Comparison of ENCODE assay signal across 14 mouse cellular contexts in genomic region chr2:90823781-90824180, GRCm38 (mm10). TPM values are rescaled to one million over a fixed set of nuclear protein-coding genes. Genes with fewer than 3 reads are reported as not detected.
A peak's percentile ranks its signal among the peaks of the same experiment; 100 is the strongest.
DNase-seq lines count a peak whose midpoint lies in the region; ATAC-seq and TF ChIP-seq lines count a peak whose summit lies in the region.
"Had no signal": no experiment of that assay in that cellular context is flagged by ENCODE, and none has a peak within 500 bp of the region (broad histone marks: within the 10 kb centered on the region; RNA-seq: fewer than 3 reads in every experiment).

No protein-coding gene starts in this region.

- DNase-seq in hindbrain, postnatal 0 days (ENCODE audit: low spot score): peak; percentile 74
- DNase-seq in hindbrain, embryonic 11.5 days (ENCODE audit: low spot score): no peak
- peak; percentile 69 for DNase-seq in brain, embryonic 14.5 days (ENCODE audit: low read depth)
- peak; percentile 98 for DNase-seq in cerebellum, adult 9-10 months
- DNase-seq in layer of hippocampus, adult 9-10 months (ENCODE audit: low spot score): peak; percentile 47
- no peak for DNase-seq in yolk sac, embryonic 10.5 days (ENCODE audit: low spot score)
- no peak for DNase-seq in adrenal gland, postnatal 14 days
- DNase-seq in urinary bladder, postnatal 10 days (ENCODE audit: low spot score): no peak
- DNase-seq: embryo, embryonic 11 days; lung, postnatal 10 days had no signal

- no peak for TF ChIP-seq CTCF in hindbrain, postnatal 0 days (IDR thresholded peaks at IDR 0.05; ENCODE audit: low read depth)
- no peak for TF ChIP-seq CTCF in brain, embryonic 14.5 days (IDR thresholded peaks at IDR 0.05; ENCODE audit: borderline replicate concordance, extremely low read depth, insufficient read depth, insufficient read length)

- H3K27ac ChIP-seq in hindbrain, postnatal 0 days: no peak overlapping the region
- no peak overlapping the region for H3K27ac ChIP-seq in hindbrain, embryonic 11.5 days (ENCODE audit: low read depth, low read length)
- H3K27ac ChIP-seq: heart, embryonic 15.5 days had no signal

- TF ChIP-seq POLR2A in brain, embryonic 14.5 days (IDR thresholded peaks at IDR 0.05; ENCODE audit: borderline replicate concordance, extremely low read depth, insufficient read depth, insufficient read length, poor library complexity, severe bottlenecking): no peak

- no peak overlapping the region for H3K4me3 ChIP-seq in hindbrain, postnatal 0 days (ENCODE audit: low read length)
- H3K4me3 ChIP-seq in hindbrain, embryonic 11.5 days (ENCODE audit: low read depth, low read length): no peak overlapping the region
- H3K4me3 ChIP-seq: heart, embryonic 15.5 days had no signal

- no peaks in the 10 kb centered on the region for H3K36me3 ChIP-seq in hindbrain, postnatal 0 days (ENCODE audit: insufficient read depth, low read length)
- no peaks in the 10 kb centered on the region for H3K36me3 ChIP-seq in hindbrain, embryonic 11.5 days (ENCODE audit: control insufficient read depth, insufficient read depth, low read length)
- H3K36me3 ChIP-seq: heart, embryonic 15.5 days had no signal

- H3K4me1 ChIP-seq in hindbrain, postnatal 0 days (ENCODE audit: insufficient read depth, low read length): no peaks in the 10 kb centered on the region
- no peaks in the 10 kb centered on the region for H3K4me1 ChIP-seq in hindbrain, embryonic 11.5 days (replicated peaks; ENCODE audit: control insufficient read depth, insufficient read depth, low read length)
- H3K4me1 ChIP-seq: heart, embryonic 15.5 days had no signal

- ATAC-seq in hindbrain, postnatal 0 days: peak; percentile 92
- no peak for ATAC-seq in hindbrain, embryonic 11.5 days (ENCODE audit: low FRiP score)
- ATAC-seq: intestine, embryonic 16.5 days had no signal

- H3K4me2 ChIP-seq in hindbrain, postnatal 0 days (ENCODE audit: low read depth, low read length): no peak overlapping the region
- H3K4me2 ChIP-seq in hindbrain, embryonic 11.5 days (replicated peaks; ENCODE audit: low read depth, low read length): no peak overlapping the region
- H3K4me2 ChIP-seq: heart, embryonic 15.5 days; midbrain, embryonic 11.5 days had no signal

- 62% methylated on average over 6 of the region's 6 CpGs for WGBS in hindbrain, postnatal 0 days
- WGBS in hindbrain, embryonic 11.5 days: 84% methylated on average over 6 of the region's 6 CpGs

- no peaks in the 10 kb centered on the region for H3K9me3 ChIP-seq in hindbrain, postnatal 0 days (ENCODE audit: low read length)
- H3K9me3 ChIP-seq in hindbrain, embryonic 11.5 days (ENCODE audit: control insufficient read depth, low read length): no peaks in the 10 kb centered on the region
- H3K9me3 ChIP-seq: heart, embryonic 15.5 days had no signal

- no peaks in the 10 kb centered on the region for H3K27me3 ChIP-seq in hindbrain, postnatal 0 days (ENCODE audit: insufficient read depth, low read length)
- H3K27me3 ChIP-seq in hindbrain, embryonic 11.5 days (ENCODE audit: control insufficient read depth, insufficient read depth, low read length): no peaks in the 10 kb centered on the region
- H3K27me3 ChIP-seq: heart, embryonic 15.5 days had no signal

- H3K9ac ChIP-seq in hindbrain, postnatal 0 days (replicated peaks; ENCODE audit: low read length): no peak overlapping the region
- H3K9ac ChIP-seq in hindbrain, embryonic 11.5 days (ENCODE audit: low read depth, low read length): no peak overlapping the region
- H3K9ac ChIP-seq: heart, embryonic 15.5 days had no signal

RNA-seq across cellular contexts. Expression of gene Mtch2, which starts 23.2 kb away (rescaled TPM):
- 111 and 126 TPM in 2 replicates for total RNA-seq in hindbrain, postnatal 0 days (2014; rRNA removed)
- 202 and 214 TPM in 2 replicates for polyA plus RNA-seq in hindbrain, postnatal 0 days (2015; fragmentation: Nextera tagmentation; extraction: Ambion mirVana)
- 284 TPM in 2 replicates for polyA plus RNA-seq in hindbrain, embryonic 11.5 days (2014; fragmentation: Nextera tagmentation; extraction: Ambion mirVana)
- polyA plus RNA-seq in brain, embryonic 14.5 days (2012; rRNA removed): 145 and 167 TPM in 2 replicates
- total RNA-seq in adrenal gland, postnatal 14 days (2021): 416 and 423 TPM in 2 replicates

RNA-seq across cellular contexts. Expression of gene Agbl2, which starts 41.3 kb away (rescaled TPM):
- total RNA-seq in hindbrain, postnatal 0 days (2014; rRNA removed): 0.26 and 0.72 TPM in 2 replicates
- 0.51 and 1.3 TPM in 2 replicates for polyA plus RNA-seq in hindbrain, postnatal 0 days (2015; fragmentation: Nextera tagmentation; extraction: Ambion mirVana)
- 1.3 and 1.8 TPM in 2 replicates for polyA plus RNA-seq in hindbrain, embryonic 11.5 days (2014; fragmentation: Nextera tagmentation; extraction: Ambion mirVana)
- polyA plus RNA-seq in brain, embryonic 14.5 days (2012; rRNA removed): 0.72 and 1.4 TPM in 2 replicates
- 0.98 and 1.5 TPM in 2 replicates for total RNA-seq in adrenal gland, postnatal 14 days (2021)
- total RNA-seq: liver, adult 2 months had no signal

Comparison
In these comparisons a context has a peak if more than half of its experiments do, and no peak if none do; other contexts are left out.
1. DNase-seq: peak in hindbrain, postnatal 0 days (single experiment), brain, embryonic 14.5 days (single experiment), cerebellum, adult 9-10 months (single experiment) and layer of hippocampus, adult 9-10 months (single experiment); none in hindbrain, embryonic 11.5 days (single experiment), yolk sac, embryonic 10.5 days (single experiment), adrenal gland, postnatal 14 days (single experiment) and urinary bladder, postnatal 10 days (single experiment).